Mouse (Mus musculus) lung, embryonic 15.5 days (tissue): ENCODE data around the gene Acadm. TPM values are rescaled to one million over a fixed set of nuclear protein-coding genes. Genes with fewer than 3 reads are reported as not detected.

ENCODE experiments used
- ATAC-seq: fragments of 200-750 bp; cut with Nextera tagmentation; 2 replicates; pipeline ENCODE4 v1.8.0; 2017; ENCODE audit warnings: moderate number of reproducible peaks, borderline replicate concordance; ENCODE audit not compliant: low FRiP score, low TSS enrichment; ENCODE audit errors: extremely low read depth
- H3K27ac ChIP-seq: fragments of 300-500 bp; sonication (generic); 2 replicates; pipeline ENCODE4 v1.5.1; 2015; ENCODE audit warnings: moderate library complexity, mild to moderate bottlenecking, inconsistent platforms
- H3K27me3 ChIP-seq: fragments of 300-500 bp; sonication (generic); 2 replicates; pipeline ENCODE4 v1.6.1; 2015; ENCODE audit warnings: inconsistent platforms
- H3K36me3 ChIP-seq: fragments of 300-500 bp; sonication (generic); 2 replicates; pipeline ENCODE4 v1.6.1; 2015; ENCODE audit warnings: inconsistent platforms
- H3K4me1 ChIP-seq: fragments of 300-500 bp; sonication (generic); 2 replicates; pipeline ENCODE4 v1.6.1; 2015; ENCODE audit warnings: inconsistent platforms
- H3K4me2 ChIP-seq: fragments of 300-500 bp; sonication (generic); 2 replicates; pipeline ENCODE4 v1.6.1; 2015; ENCODE audit warnings: inconsistent platforms, mild to moderate bottlenecking, moderate library complexity
- H3K4me3 ChIP-seq: fragments of 300-500 bp; sonication (generic); 2 replicates; pipeline ENCODE4 v1.5.1; 2015; ENCODE audit warnings: mild to moderate bottlenecking, inconsistent platforms
- H3K9ac ChIP-seq: fragments of 300-500 bp; sonication (generic); 2 replicates; pipeline ENCODE4 v1.6.1; 2015; ENCODE audit warnings: inconsistent platforms
- H3K9me3 ChIP-seq: fragments of 300-500 bp; sonication (generic); 2 replicates; pipeline ENCODE4 v1.6.1; 2016; ENCODE audit warnings: inconsistent platforms
- WGBS: fragments of 180-500 bp; shearing (Covaris S2); methylation state at CpG from one replicate; pipeline ENCODE4 v1.1.7; 2015; 5-methylcytosine and 5-hydroxymethylcytosine counted together
- polyA plus RNA-seq: library from polyadenylated mRNA; unstranded; fragments of >200 nt; fragmentation: Nextera tagmentation; extraction: Ambion mirVana; gene quantifications from 2 replicates; pipeline ENCODE4 v1.2.1, GENCODE M21; 2015

Acadm gene
- polyA plus RNA-seq, 1 experiment from 2014 or later = 60.5 TPM

DNA sequence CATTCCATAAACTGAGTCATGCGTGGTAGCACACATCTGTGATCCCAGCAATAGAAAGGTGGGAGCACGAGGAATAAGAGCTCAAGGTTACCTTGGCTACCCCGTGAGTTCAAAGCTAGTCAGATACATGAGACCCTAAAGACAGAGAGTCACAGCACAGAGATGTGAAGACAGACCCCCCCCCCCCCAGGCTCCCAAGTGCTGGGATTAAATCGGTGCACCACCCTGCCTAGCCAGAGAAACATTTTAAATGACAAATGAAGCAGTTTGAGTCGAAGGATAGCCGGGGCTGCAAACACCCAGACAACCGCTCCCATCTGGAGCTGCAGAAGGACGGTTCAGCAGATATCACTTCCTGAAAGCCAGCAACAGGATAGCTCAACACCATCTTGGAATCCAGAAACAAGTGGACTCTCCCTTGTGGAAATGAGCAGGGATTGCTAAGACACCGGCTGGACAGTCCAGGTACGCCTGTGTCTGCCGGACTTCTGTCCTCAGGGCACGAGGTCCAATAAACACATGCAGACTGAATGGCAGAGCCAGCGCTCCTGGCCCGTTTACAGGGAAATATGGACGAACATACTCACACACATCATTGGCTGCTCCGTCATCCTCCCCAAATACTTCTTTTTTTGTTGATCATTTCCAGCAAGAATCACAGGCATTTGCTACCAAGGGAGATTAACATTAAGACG, 7.2 kb downstream of the Acadm start:
- ATAC-seq = no peak
- H3K36me3 ChIP-seq = peaks cover 26% of the 10 kb centered on the region

GRCm38 (mm10) chr3:153935878-153936277, 8.6 kb downstream of the Acadm start:
- ATAC-seq = no peak
- H3K9ac ChIP-seq = no peak overlapping the region
- H3K4me3 ChIP-seq = no peak overlapping the region
- no peaks in the 10 kb centered on the region for H3K9me3 ChIP-seq
- H3K27ac ChIP-seq = no peak overlapping the region
- no peaks in the 10 kb centered on the region for H3K4me1 ChIP-seq
- H3K4me2 ChIP-seq = no peak overlapping the region
- no peaks in the 10 kb centered on the region for H3K27me3 ChIP-seq
- H3K36me3 ChIP-seq = peaks cover 34% of the 10 kb centered on the region
- 88% methylated on average over 9 of the region's 9 CpGs for WGBS

More for the DNA sequence above, 7.2 kb downstream of the Acadm start:
- no peaks in the 10 kb centered on the region for H3K9me3 ChIP-seq
- no peak overlapping the region for H3K9ac ChIP-seq
- no peak overlapping the region for H3K4me2 ChIP-seq
- no peak overlapping the region for H3K27ac ChIP-seq
- H3K4me3 ChIP-seq = no peak overlapping the region
- no peaks in the 10 kb centered on the region for H3K27me3 ChIP-seq
- WGBS = 92% methylated on average over 17 of the region's 17 CpGs
- no peaks in the 10 kb centered on the region; the same call in 1 of the 2 replicates for H3K4me1 ChIP-seq

DNA sequence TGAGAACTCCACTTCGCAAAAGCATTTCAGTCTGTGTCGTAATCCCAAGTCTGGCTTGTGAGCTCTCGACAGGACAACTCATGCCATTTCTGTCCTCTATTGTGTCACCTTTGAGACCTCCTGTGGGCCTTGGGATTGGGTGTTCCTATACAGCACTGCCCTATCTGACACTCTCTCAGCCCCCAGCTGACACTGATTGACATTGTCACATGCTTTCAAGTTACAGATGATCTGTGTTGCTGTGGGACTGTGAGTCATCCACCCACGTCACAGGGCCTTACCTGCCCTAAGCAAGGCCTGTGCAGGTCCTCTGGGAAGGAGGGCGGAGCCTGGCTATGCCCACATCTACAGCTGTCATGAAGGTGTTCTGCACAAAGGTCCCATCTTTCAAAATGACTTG, 12.0 kb downstream of the Acadm start:
- Histone ChIP-seq H3K27ac (no peak overlapping the region), H3K4me1 (no peaks in the 10 kb centered on the region), H3K4me2 (no peak overlapping the region), H3K4me3 (no peak overlapping the region), H3K36me3 (peaks cover 54% of the 10 kb centered on the region), H3K9me3 (no peaks in the 10 kb centered on the region), H3K27me3 (no peaks in the 10 kb centered on the region), H3K9ac (no peak overlapping the region)
- WGBS = 94% methylated on average over 5 of the region's 5 CpGs
- ATAC-seq = no peak

DNA sequence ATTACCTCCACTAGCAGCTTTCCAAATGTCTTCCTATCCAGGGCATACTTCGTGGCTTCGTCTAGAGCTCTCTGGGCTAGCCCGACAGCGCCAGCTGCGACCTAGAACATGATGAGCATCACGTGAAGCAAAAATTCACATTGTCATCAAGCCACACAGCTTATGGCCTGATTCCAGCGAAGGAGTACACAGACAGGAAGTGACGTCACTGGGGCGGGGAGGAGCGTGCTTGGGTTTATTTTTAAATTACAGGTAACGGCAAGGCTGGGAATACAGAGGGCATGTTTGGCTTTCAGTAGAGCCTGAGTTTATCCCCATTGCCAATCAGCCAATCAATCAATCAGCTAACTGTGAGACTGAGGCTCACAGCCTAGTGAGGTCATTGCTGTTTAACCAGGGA, 14.9 kb downstream of the Acadm start:
- 86% methylated on average over 11 of the region's 11 CpGs for WGBS
- Histone ChIP-seq H3K9me3 (no peaks in the 10 kb centered on the region), H3K36me3 (peaks cover 49% of the 10 kb centered on the region), H3K27me3 (no peaks in the 10 kb centered on the region), H3K27ac (no peak overlapping the region), H3K4me3 (no peak overlapping the region), H3K4me2 (no peak overlapping the region), H3K9ac (no peak overlapping the region), H3K4me1 (no peaks in the 10 kb centered on the region)
- ATAC-seq = no peak

DNA sequence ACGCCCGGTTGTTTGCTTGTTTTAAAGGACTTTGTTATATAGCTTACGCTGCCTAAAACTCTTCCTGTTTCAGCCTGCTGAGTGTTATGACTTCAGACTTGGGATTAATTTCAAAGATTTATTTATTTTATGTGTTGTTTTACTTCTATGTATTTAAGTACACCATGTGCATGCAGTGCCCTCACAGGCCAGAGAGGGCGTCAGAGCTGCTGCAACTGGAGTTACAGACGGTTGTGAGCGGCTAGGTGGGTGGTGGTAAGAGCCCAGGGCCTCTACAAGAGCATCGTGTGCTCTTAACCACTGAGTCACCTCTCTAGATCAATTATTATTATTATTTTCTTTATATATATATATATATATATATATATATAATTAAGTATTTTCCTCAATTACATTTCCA, 18.1 kb downstream of the Acadm start:
- no peak for ATAC-seq

DNA sequence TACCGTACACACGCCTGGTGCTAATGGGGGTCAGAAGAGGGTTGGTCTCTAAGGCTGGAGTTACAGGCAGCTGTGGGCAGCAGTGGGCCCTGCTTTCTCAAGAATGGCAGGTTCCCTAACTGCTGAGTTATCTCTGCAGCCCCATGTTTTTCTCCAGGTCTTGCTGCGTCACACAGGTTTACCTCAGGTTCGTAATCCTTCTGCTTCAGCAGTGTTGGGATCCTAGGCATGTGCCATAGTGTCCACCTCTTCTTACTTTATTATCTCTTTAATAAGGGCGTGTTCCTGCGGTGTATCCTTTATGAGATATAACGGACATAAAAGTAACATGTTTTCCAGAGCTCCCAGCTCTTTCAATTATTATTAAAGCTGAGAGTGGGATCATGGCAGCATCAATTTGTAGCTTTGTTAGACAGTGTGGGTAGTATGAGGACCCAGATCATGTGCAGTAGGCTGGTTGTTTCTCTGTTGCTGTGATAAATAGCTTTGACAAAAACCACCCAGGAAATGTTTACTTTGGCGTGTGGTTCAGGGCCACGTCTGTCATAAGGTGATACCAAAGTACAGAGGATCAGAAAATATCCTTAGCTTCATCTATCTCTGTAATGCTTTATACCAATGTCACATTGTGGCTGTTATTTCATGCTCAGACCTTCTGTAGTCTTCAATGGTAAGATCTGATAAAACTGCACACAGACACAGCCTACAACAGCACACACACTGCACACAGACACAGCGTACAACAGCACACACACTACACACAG, 23.1 kb downstream of the Acadm start:
- WGBS = 85% methylated on average over 10 of the region's 10 CpGs
- peaks cover 12% of the 10 kb centered on the region for H3K36me3 ChIP-seq
- ATAC-seq = no peak

More for the DNA sequence above, 18.1 kb downstream of the Acadm start:
- Histone ChIP-seq H3K4me2 (no peak overlapping the region), H3K27ac (no peak overlapping the region), H3K9me3 (no peaks in the 10 kb centered on the region), H3K27me3 (no peaks in the 10 kb centered on the region), H3K9ac (no peak overlapping the region), H3K36me3 (peaks cover 32% of the 10 kb centered on the region), H3K4me1 (no peaks in the 10 kb centered on the region), H3K4me3 (no peak overlapping the region)
- WGBS = 88% methylated on average over 7 of the region's 7 CpGs

GRCm38 (mm10) chr3:153917200-153917599, 27.2 kb downstream of the Acadm start:
- Histone ChIP-seq H3K9ac (no peak overlapping the region), H3K9me3 (no peaks in the 10 kb centered on the region), H3K4me3 (no peak overlapping the region), H3K27me3 (no peaks in the 10 kb centered on the region), H3K4me2 (no peak overlapping the region), H3K27ac (no peak overlapping the region), H3K4me1 (peaks cover 10% of the 10 kb centered on the region; the same call in 1 of the 2 replicates), H3K36me3 (no peaks in the 10 kb centered on the region)
- no peak for ATAC-seq
- 5% methylated on average over 1 of the region's 1 CpGs for WGBS

More for the DNA sequence above, 23.1 kb downstream of the Acadm start:
- Histone ChIP-seq H3K4me1 (no peaks in the 10 kb centered on the region), H3K4me3 (no peak overlapping the region), H3K9me3 (no peaks in the 10 kb centered on the region), H3K27me3 (no peaks in the 10 kb centered on the region), H3K9ac (no peak overlapping the region), H3K4me2 (no peak overlapping the region), H3K27ac (no peak overlapping the region)

- Histone ChIP-seq H3K9ac (peak overlapping the region; percentile 72; the same call in 1 of the 2 replicates), H3K4me1 (peaks cover 37% of the 10 kb centered on the region), H3K9me3 (no peaks in the 10 kb centered on the region), H3K36me3 (peaks cover 25% of the 10 kb centered on the region), H3K4me3 (peak overlapping the region; percentile 78), H3K27ac (peak overlapping the region; percentile 83; the same call in 1 of the 2 replicates), H3K4me2 (peak overlapping the region; percentile 74), H3K27me3 (no peaks in the 10 kb centered on the region)
- ATAC-seq = no peak
- 29% methylated on average over 6 of the region's 6 CpGs for WGBS
These were observed 30.8 kb downstream of the Acadm start for GRCm38 (mm10) chr3:153913510-153914243.

DNA sequence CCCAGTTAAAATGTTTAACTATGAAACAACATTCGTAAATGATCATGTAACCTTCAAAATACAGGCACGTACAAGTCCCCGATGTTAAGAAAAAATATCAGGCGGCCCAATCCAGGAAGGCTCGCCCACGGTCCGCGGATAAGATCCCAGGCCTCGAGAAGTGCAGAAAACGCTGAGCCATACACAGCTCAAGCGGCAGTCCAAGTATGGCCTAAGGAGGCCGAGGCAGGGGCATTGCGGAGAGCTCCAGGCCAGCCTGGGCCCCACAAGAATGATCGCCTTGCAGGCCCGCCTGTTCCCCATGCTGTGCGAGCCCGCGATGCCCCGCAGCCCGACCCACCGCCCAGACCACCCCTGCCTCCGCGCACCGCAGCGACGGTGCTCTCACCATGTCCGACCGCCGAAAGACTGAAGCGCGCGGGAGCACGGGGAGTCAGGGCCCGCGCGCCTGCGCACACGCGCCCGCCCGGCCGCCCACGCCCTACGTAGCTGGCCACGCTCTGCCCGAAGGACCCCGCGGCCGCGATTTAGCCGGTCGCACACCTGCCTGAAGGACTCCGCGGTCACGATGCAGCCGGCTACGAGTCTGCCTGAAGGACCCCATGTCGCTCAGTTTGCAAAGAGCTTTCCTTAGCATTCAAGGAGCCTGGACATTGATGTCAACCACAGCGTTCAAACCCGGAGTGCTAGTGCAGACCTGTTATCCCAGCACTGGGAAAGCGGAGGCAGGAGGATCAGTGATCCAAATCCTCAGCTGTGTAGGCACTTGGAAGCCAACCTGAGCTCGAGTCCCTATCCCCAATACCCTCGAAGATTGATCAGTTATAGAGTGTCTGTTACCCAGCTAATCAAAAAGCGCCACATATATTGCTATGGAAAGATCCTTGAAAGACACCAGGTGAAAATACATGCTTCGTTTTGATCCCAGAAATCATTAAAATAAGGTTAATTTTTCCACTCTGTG, 31.6 kb downstream of the Acadm start, which contains the start of gene Rabggtb:
Gene Rabggtb, minus strand, starts transcription at position 464 of the 964 bp plus-strand sequence.
- 1% methylated on average over 65 of the region's 65 CpGs for WGBS
- H3K9ac ChIP-seq = peak within 1 kb of the TSS; percentile 89
- H3K4me2 ChIP-seq = peak within 1 kb of the TSS; percentile 74
- H3K4me3 ChIP-seq = peak within 1 kb of the TSS; percentile 78
- peaks cover 33% of the 10 kb centered on the region for H3K36me3 ChIP-seq
- peak; percentile 97 for ATAC-seq
- no peaks in the 10 kb centered on the region for H3K27me3 ChIP-seq
- H3K9me3 ChIP-seq = no peaks in the 10 kb centered on the region
- H3K4me1 ChIP-seq = peaks cover 41% of the 10 kb centered on the region
- peak within 1 kb of the TSS; percentile 83 for H3K27ac ChIP-seq

GRCm38 (mm10) chr3:153911882-153912440, 32.5 kb downstream of the Acadm start:
- Histone ChIP-seq H3K9ac (peak overlapping the region; percentile 89), H3K9me3 (no peaks in the 10 kb centered on the region), H3K36me3 (peaks cover 42% of the 10 kb centered on the region), H3K4me2 (peak overlapping the region; percentile 74), H3K4me3 (peak overlapping the region; percentile 78), H3K27ac (peak overlapping the region; percentile 71; the same call in 1 of the 2 replicates), H3K4me1 (peaks cover 44% of the 10 kb centered on the region), H3K27me3 (no peaks in the 10 kb centered on the region)
- WGBS = under 1% methylated on average over 12 of the region's 12 CpGs
- no peak for ATAC-seq
